Mouse (Mus musculus) liver, embryonic 14.5 days (tissue): ENCODE measurements at regions not wholly inside any gene's neighbourhood (a gene's known extent, or its start where the extent isn't known, plus 50 kb on each side); places are given as distances from the start of the nearest gene placed in this dataset.

Experiments
- CTCF ChIP-seq: IDR thresholded peaks from 2 replicates; pipeline ENCODE4 v1.5.1; 2016; ENCODE audit warnings: antibody characterized with exemption, low read depth, control low read depth
- EP300 ChIP-seq: IDR thresholded peaks from 2 replicates; pipeline ENCODE4 v1.6.1; 2016; ENCODE audit warnings: antibody characterized with exemption, low read depth

DNA sequence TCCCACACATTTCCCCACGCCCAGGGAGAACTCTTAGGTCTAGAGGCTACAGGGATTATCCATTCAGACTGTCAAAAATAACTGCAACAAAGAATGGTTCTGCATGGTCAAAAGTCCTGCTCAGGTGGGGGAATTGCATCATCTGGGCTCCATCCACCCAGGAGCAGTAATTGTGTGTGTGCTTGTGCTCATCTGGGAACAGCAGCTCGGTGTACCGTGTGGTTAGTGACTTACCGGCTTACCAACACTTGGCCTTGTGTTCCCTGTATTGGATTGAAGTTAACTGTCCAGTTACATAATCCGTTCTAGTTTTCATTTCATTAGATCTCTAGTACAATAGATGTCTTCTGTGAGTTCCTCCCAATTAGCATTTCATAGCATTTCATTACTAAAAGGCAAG lies 117.7 kb upstream of the Usp25 start:
- TF ChIP-seq EP300 (no peak), CTCF (no peak)
